Mouse (Mus musculus): ENCODE measurements at regions not wholly inside any gene's neighbourhood (a gene's known extent, or its start where the extent isn't known, plus 50 kb on each side); places are given as distances from the start of the nearest gene placed in this dataset. TPM values are rescaled to one million over a fixed set of nuclear protein-coding genes. Genes with fewer than 3 reads are reported as not detected.

DNA sequence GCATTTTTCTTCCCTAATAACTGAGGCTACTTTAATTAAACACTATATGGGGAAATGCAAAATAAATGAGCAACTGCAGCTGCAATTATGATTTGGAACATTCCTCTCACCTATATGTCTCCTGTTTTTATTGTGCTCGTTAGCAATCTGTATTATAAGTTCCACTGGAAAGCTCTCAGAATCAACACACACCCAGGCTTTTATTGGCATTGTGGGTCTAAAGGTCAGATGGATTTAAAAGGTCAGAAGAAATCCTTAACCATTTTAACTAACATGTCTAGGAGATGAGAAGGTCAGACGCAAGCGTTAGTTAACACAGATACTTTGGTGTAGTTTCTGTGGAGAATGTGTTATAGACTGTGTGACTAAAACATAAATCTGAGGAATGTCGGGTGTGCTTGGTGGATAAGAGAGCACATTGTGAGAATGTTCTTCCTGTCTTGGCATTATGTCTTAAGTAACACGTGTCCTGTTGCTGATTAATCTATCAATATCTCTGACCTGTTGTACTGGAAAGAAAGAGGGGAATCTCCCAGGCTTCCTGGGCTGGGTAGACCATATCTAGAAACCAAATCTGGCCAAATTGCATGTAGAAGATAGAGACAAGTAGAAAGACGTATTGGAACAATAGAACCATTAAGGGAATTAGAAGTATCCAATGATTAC, 164.1 kb upstream of the BB014433 start:
- Histone ChIP-seq H3K9me3 (no peaks in the 10 kb centered on the region), H3K27ac (replicated peaks) (no peak overlapping the region), H3K36me3 (replicated peaks) (no peaks in the 10 kb centered on the region), H3K27me3 (replicated peaks; ENCODE audit: low read depth, poor library complexity, severe bottlenecking) (no peaks in the 10 kb centered on the region), H3K4me3 (no peak overlapping the region), H3K4me1 (no peaks in the 10 kb centered on the region)
- no peak for DNase-seq (ENCODE audit: low spot score)
- WGBS: 84% methylated on average over 6 of the region's 6 CpGs

DNA sequence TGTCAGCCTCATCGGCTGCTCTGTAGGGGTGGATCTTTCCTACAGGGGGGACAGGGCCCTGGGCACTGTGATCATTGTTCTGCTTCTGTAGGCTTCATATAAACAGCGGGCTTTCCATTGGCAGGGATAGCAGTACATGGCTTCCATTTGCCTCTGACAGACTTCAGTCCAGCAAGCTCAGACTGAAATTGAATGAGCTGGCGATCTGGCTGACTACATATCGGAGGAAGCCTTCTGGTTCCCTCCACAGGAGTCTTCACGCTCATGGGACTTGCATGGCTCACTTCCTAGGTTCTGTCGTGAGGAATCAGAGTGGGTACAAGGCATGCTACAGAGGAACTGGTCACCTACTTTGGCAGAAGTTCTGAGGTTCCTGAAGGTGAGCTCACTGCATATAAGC, 155.7 kb upstream of the BB014433 start:
- Histone ChIP-seq H3K36me3 (replicated peaks) (no peaks in the 10 kb centered on the region), H3K9me3 (no peaks in the 10 kb centered on the region), H3K27ac (replicated peaks) (no peak overlapping the region), H3K27me3 (replicated peaks; ENCODE audit: low read depth, poor library complexity, severe bottlenecking) (no peaks in the 10 kb centered on the region), H3K4me1 (no peaks in the 10 kb centered on the region), H3K4me3 (no peak overlapping the region)
- WGBS: 88% methylated on average over 6 of the region's 6 CpGs
- DNase-seq (ENCODE audit: low spot score): no peak

DNA sequence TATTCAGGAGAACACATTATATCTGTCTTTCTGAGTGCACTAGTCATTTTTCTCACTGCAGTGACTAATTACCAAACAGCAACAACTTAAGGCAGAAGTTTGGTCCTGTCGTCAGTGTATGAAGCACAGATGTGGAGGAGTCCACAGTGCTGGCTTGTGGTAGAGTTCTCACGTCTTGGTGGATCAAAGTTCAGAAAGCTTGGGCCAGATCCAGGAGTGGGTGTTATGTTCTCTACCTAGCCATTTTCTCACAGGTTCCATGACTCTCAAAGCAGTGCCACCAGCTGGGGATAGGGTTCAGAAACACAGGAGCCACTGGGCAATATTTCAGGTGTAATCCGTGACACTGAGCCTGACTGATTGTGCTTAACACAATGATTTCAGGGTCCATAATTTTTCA, 144.8 kb upstream of the BB014433 start:
- H3K4me1 ChIP-seq: peaks cover 9% of the 10 kb centered on the region; the same call in 1 of the 2 replicates
- no peaks in the 10 kb centered on the region for H3K9me3 ChIP-seq
- H3K4me3 ChIP-seq: no peak overlapping the region
- no peak for DNase-seq (ENCODE audit: low spot score)
- H3K36me3 ChIP-seq (replicated peaks): no peaks in the 10 kb centered on the region
- H3K27ac ChIP-seq (replicated peaks): no peak overlapping the region
- WGBS: 89% methylated on average over 3 of the region's 3 CpGs
- H3K27me3 ChIP-seq (replicated peaks; ENCODE audit: low read depth, poor library complexity, severe bottlenecking): no peaks in the 10 kb centered on the region

DNA sequence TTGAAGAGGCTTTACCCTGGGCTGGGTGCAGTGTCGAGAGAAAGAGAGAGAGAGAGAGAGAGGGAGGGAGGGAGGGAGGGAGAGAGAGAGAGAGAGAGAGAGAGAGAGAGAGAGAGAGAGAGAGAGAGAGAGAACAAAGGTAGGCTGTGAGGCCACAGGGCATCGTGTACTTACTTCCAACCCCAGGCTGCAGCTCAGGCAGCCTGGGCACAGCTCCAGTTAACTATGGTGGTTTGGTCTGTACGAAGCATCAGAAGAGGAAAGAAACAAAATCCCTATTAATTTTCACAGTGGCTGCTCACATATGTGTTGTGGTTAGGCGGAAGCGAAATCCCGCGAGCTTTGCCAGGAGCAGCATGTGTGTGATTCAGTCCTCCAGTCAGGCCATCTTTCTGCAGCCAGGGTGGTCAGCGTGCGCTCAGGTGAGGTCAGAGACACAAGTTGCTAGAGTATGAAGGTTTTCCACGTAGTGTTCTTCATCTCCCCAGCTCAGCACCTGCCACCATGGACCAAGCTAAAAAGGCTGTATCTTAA, 143.3 kb upstream of the BB014433 start:
- Histone ChIP-seq H3K27ac (replicated peaks) (no peak overlapping the region), H3K27me3 (replicated peaks; ENCODE audit: low read depth, poor library complexity, severe bottlenecking) (no peaks in the 10 kb centered on the region), H3K4me3 (no peak overlapping the region), H3K4me1 (peaks cover 9% of the 10 kb centered on the region; the same call in 1 of the 2 replicates), H3K9me3 (no peaks in the 10 kb centered on the region), H3K36me3 (replicated peaks) (no peaks in the 10 kb centered on the region)
- WGBS: 35% methylated on average over 10 of the region's 10 CpGs
- DNase-seq (ENCODE audit: low spot score): peak; percentile 14

Small RNA genes lying in the stretch of these regions (microRNA-seq; reads per million reads assigned to microRNA genes)
- gene Gm25255: not detected
- gene Gm25871: not detected
